Mouse (Mus musculus): Measurements from ENCODE around the gene Dhcr24. TPM values are rescaled to one million over a fixed set of nuclear protein-coding genes. Genes with fewer than 3 reads are reported as not detected.

Dhcr24 gene
- total RNA-seq, 1 experiment from 2014 or later, result 3.2 TPM

DNA sequence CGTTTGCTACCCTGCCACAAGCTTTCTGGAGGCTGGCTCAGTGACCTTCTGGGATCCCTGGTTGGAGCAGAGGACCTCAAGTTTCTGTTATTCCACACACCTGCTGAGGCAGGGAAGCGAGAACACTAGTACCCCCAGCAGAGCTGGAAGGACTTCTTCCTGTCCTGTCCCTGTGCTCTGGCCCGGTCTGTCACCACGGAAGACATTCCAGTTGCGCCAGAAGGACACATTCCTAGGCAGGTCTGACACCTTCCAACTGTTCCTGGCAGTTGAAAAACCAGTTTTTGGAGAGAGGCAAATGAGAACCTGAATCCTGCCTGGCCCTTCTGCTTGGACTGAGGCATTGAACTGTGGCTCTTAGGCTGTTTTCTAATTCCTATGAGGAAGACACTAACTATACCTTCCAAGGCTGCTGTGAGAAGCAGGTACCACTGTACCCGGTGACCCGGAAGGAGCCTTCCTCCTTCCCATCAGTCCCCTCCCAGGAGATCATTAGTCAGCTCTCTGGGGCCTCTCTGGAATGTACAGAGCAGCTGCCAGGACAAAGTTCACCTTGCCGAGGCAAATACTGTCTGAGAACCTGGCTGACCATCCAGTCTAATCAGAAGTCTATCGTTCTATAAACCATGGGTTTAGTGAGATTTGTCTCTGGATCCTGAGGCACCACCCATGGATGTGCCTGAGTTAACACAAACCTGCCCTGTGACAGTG, 68.0 kb downstream of the Dhcr24 start:
- no peak for ATAC-seq (replicated peaks; ENCODE audit: insufficient number of reproducible peaks, low FRiP score, low TSS enrichment, poor library complexity, severe bottlenecking)

DNA sequence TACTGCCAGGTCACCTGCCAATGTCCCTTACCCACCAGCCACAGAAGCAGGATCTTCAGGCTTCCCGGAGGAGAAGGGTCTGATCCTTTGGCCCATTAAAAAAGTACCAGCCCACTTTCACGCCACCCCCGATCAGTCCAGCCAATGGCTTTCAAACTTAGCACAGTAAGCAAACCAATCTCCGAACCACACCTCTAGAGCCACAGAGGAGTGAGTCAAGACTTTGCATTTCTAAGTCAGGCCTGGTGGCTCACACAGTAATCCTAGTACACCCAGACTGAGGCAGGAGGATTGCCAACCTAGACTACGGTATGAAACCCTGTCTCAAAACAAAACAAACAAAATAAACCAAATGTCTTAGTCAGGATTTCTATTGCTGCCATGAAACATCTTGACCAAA, 68.5 kb downstream of the Dhcr24 start:
- ATAC-seq (replicated peaks; ENCODE audit: insufficient number of reproducible peaks, low FRiP score, low TSS enrichment, poor library complexity, severe bottlenecking), result no peak

DNA sequence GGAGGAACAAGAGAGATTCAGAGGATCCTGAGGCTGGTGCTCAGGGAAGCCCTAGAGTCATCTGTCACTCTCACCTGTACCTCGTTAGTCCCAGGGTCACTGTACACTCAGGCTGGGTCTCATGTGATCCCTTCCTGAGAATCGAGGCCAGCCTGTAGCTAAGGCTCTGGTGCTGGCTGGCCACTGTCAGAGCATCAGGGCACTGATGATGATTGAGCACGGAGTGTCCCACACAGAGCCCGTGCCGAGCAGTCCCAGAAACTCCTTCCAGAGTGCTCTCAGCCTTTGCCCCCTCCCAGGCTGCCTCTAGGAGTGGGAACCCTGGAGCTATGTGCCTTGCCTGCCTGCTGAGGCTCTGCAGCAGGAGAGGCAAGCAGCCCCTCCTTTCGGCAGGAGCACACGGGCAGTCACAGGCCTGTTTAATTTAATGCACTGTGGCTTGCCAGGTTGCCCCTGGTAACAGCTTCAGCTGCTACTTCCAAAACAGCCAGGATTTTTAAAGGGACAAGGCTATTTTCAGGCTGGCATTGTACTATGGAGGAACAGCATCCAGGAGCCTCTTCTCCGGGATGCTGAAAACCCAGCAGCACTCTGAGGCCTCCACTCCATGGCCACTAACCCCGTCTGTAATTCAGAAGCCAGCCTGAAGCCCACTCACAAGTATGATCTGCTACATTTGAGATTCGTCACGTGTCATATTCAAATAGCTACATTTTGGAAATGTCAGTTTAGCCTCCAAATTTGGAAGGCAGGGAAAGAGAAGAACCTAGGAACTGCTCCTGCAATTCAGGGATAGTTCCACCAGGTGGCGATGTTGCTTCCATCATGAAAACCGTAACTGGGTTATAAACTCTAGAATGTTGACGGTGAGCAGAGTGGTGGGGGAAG, 69.7 kb downstream of the Dhcr24 start:
- ATAC-seq (replicated peaks; ENCODE audit: insufficient number of reproducible peaks, low FRiP score, low TSS enrichment, poor library complexity, severe bottlenecking), result no peak

- ATAC-seq (replicated peaks; ENCODE audit: insufficient number of reproducible peaks, low FRiP score, low TSS enrichment, poor library complexity, severe bottlenecking), result no peak
These were observed 71.5 kb downstream of the Dhcr24 start for GRCm38 (mm10) chr4:106632313-106632712.

GRCm38 (mm10) chr4:106633281-106634085, 72.6 kb downstream of the Dhcr24 start:
- ATAC-seq (replicated peaks; ENCODE audit: insufficient number of reproducible peaks, low FRiP score, low TSS enrichment, poor library complexity, severe bottlenecking), result no peak

DNA sequence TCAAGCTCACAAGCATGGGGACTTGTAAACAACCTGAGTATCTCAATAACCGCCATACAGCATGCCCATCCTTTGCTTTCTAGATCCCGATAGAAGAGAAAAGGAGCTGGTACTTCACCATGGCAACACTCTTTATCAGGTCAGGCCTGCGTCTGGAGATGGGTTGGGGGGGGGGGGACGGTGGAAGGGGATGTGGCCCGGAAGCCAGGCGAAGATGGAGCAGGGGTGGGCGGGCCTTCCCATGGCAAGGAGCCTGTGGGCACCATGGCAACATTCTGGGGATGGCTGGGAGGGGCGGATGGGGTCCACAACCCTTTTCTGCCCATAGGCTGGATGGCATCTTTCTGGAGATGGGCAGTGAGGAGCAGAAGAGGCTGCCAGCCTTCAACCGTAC, 73.2 kb downstream of the Dhcr24 start:
- ATAC-seq (replicated peaks; ENCODE audit: insufficient number of reproducible peaks, low FRiP score, low TSS enrichment, poor library complexity, severe bottlenecking), result no peak

Other genes starting within 250 kb of the Dhcr24 start
- gene Usp24, start 244.8 kb upstream of the Dhcr24 start, total RNA-seq (2017), result 26.1 to 56.0 TPM (median 31.8 TPM) in 3 replicates
- gene Pcsk9, start 96.7 kb upstream of the Dhcr24 start, total RNA-seq (2017), result not detected in 3 replicates
- not detected in 3 replicates for gene Bsnd, start 68.8 kb upstream of the Dhcr24 start, total RNA-seq (2017)
- gene Lexm, start 56.2 kb downstream of the Dhcr24 start, total RNA-seq (2017), result not detected in 3 replicates
- not detected in 3 replicates for gene Ttc22, start 61.4 kb downstream of the Dhcr24 start, total RNA-seq (2017)
- 0.96 to 5.3 TPM (median 4.0 TPM) in 3 replicates for gene Pars2, start 90.0 kb downstream of the Dhcr24 start, total RNA-seq (2017)
- gene Ttc4, start 117.9 kb downstream of the Dhcr24 start, total RNA-seq (2017), result 23.8 to 36.1 TPM (median 24.6 TPM) in 3 replicates
- not detected in 3 replicates for gene Mroh7, start 169.9 kb downstream of the Dhcr24 start, total RNA-seq (2017)
- not detected in 3 replicates for gene Fam151a, start 172.9 kb downstream of the Dhcr24 start, total RNA-seq (2017)
- 6.8 to 11.0 TPM (median 8.8 TPM) in 3 replicates for gene Acot11, start 244.0 kb downstream of the Dhcr24 start, total RNA-seq (2017)